Mouse (Mus musculus): ENCODE measurements at regions not wholly inside any gene's neighbourhood (a gene's known extent, or its start where the extent isn't known, plus 50 kb on each side); places are given as distances from the start of the nearest gene placed in this dataset.

DNA sequence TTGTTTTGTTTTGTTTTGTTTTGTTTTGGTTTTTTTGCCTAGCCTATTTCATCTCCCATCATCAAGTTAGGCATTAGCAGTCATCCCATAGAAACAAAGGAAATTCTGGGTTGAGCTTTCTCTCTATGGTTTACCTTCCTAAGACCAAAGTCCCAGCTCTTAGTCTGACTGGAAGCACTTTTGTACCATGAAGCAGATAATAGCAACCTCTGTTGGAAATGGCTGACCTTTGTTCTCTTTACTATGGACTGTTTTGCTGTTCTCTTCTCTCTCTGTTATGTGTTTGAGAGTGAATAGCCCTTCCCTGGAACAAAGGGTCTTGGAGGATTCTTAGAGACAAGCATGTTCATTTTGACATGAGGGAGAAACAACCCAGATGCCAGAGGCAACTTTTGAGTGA, 1681.7 kb upstream of the 5930422O12Rik start:
- DNase-seq (ENCODE audit: low spot score) = no peak

- DNase-seq (ENCODE audit: low spot score) = no peak
These were observed 1678.5 kb upstream of the 5930422O12Rik start for GRCm38 (mm10) chr8:31749974-31750373.

- DNase-seq (ENCODE audit: low spot score) = no peak
These were observed 1677.9 kb upstream of the 5930422O12Rik start for GRCm38 (mm10) chr8:31750482-31751126.

GRCm38 (mm10) chr8:31755737-31756136, 1672.8 kb upstream of the 5930422O12Rik start:
- DNase-seq (ENCODE audit: low spot score) = no peak

GRCm38 (mm10) chr8:31762091-31762490, 1666.4 kb upstream of the 5930422O12Rik start:
- no peak for DNase-seq (ENCODE audit: low spot score)
